Mouse (Mus musculus): ENCODE measurements at regions not wholly inside any gene's neighbourhood (a gene's known extent, or its start where the extent isn't known, plus 50 kb on each side); places are given as distances from the start of the nearest gene placed in this dataset.

GRCm38 (mm10) chr1:186376906-186377623 lies 260.0 kb upstream of the Lyplal1 start:
- no peak for TF ChIP-seq CTCF (IDR thresholded peaks at IDR 0.05; ENCODE audit: insufficient read depth, low read length)
- no peak for TF ChIP-seq POLR2A (IDR thresholded peaks at IDR 0.05; ENCODE audit: borderline replicate concordance, extremely low read depth, low read depth, low read length)

Data from lung, adult 2 months (tissue).